In the genomic region with DNA sequence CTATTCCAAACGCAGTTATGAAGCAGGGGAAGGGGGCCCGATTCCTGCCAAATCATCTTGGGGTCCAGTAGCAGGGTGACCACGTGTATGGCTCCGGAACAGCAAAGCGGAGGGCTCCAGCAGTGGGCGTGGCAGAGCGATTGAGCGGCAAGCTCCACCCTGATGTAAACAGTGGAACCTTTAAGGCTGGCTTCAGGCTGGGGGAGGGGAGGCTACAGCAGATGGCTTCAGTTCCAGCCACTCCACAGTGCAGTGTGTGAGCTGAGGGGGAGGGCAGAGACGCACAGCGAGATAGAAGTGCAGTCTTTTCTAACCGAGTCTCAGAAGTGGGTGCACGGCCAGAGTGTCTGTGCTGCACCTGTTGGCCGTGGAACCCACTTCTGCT, we compare ENCODE assay signal across 9 mouse cellular contexts. TPM values are rescaled to one million over a fixed set of nuclear protein-coding genes. Genes with fewer than 3 reads are reported as not detected.
DNase-seq lines count a peak whose midpoint lies in the region; ATAC-seq and TF ChIP-seq lines count a peak whose summit lies in the region.
"Had no signal": no experiment of that assay in that cellular context is flagged by ENCODE, and none has a peak within 500 bp of the region (broad histone marks: within the 10 kb centered on the region; RNA-seq: fewer than 3 reads in every experiment).

No protein-coding gene starts in this region.

- DNase-seq in cerebellum, adult 18-20 months: peak; percentile 37 to 56
- peak; percentile 37 to 56 for DNase-seq in layer of hippocampus, adult 8-10 months (ENCODE audit: low spot score in 2 of 2)
- DNase-seq in lung, adult 18-20 months: peak; percentile 55 to 70
- no peak for DNase-seq in spleen, adult 18-20 months
- no peak for DNase-seq in adrenal gland, postnatal 10 days

- H3K27me3 ChIP-seq in ES-Bruce4 (ENCODE audit: control insufficient read depth, insufficient read depth, low read length, poor library complexity, severe bottlenecking): no peaks in the 10 kb centered on the region
- H3K27me3 ChIP-seq in forebrain, embryonic 15.5 days: no peaks in the 10 kb centered on the region

- peaks cover 7% of the 10 kb centered on the region for H3K36me3 ChIP-seq in ES-Bruce4 (ENCODE audit: control insufficient read depth, insufficient read depth, low read length, poor library complexity, severe bottlenecking)
- peaks cover 10% of the 10 kb centered on the region for H3K36me3 ChIP-seq in forebrain, embryonic 15.5 days

- H3K4me2 ChIP-seq in forebrain, embryonic 15.5 days (replicated peaks): peak overlapping the region; percentile 35

- no peak overlapping the region for H3K9ac ChIP-seq in ES-Bruce4 (ENCODE audit: low read depth, poor library complexity, severe bottlenecking)
- H3K9ac ChIP-seq in forebrain, embryonic 15.5 days (replicated peaks): no peak overlapping the region

- ATAC-seq in forebrain, embryonic 15.5 days (replicated peaks): peak; percentile 94

- no peak for TF ChIP-seq POLR2A in ES-Bruce4 (IDR thresholded peaks at IDR 0.05; ENCODE audit: insufficient read depth, low read length)
- no peak for TF ChIP-seq POLR2A in olfactory bulb, adult 2 months (IDR thresholded peaks at IDR 0.05; ENCODE audit: insufficient read depth, low read depth, low read length)

- WGBS in forebrain, embryonic 15.5 days: 23% methylated on average over 13 of the region's 13 CpGs
- 19% methylated on average over 13 of the region's 13 CpGs for WGBS in olfactory bulb, adult 2 months

- peak overlapping the region; percentile 58 for H3K27ac ChIP-seq in ES-Bruce4 (ENCODE audit: insufficient read depth, low read length)
- H3K27ac ChIP-seq in forebrain, embryonic 15.5 days (replicated peaks): no peak overlapping the region
- no peak overlapping the region for H3K27ac ChIP-seq in olfactory bulb, adult 2 months (ENCODE audit: insufficient read depth, low read depth, low read length)
- H3K27ac ChIP-seq: macrophage had no signal

- no peaks in the 10 kb centered on the region; the same call in 1 of the 2 replicates for H3K9me3 ChIP-seq in ES-Bruce4 (replicated peaks; ENCODE audit: control insufficient read depth, insufficient read depth, low read length, poor library complexity, severe bottlenecking)
- H3K9me3 ChIP-seq in forebrain, embryonic 15.5 days: no peaks in the 10 kb centered on the region

- no peaks in the 10 kb centered on the region for H3K4me1 ChIP-seq in ES-Bruce4 (ENCODE audit: control insufficient read depth, insufficient read depth, low read length)
- peaks cover 6% of the 10 kb centered on the region for H3K4me1 ChIP-seq in forebrain, embryonic 15.5 days
- peaks cover 5% of the 10 kb centered on the region for H3K4me1 ChIP-seq in olfactory bulb, adult 2 months (ENCODE audit: control insufficient read depth, insufficient read depth, low read length)

- TF ChIP-seq CTCF in ES-Bruce4 (IDR thresholded peaks at IDR 0.05; ENCODE audit: low read depth, low read length): no peak
- TF ChIP-seq CTCF in olfactory bulb, adult 2 months (IDR thresholded peaks at IDR 0.05; ENCODE audit: insufficient read depth, low read depth, low read length): 0 out of 2 replicates have a peak, but pooled peaks have one; percentile 0

- peak; percentile 91 for TF ChIP-seq EP300 in ES-Bruce4 (IDR thresholded peaks at IDR 0.05; ENCODE audit: insufficient read depth, low read depth, low read length)

- H3K4me3 ChIP-seq in ES-Bruce4 (ENCODE audit: low read depth, low read length): peak overlapping the region; percentile 48
- H3K4me3 ChIP-seq in forebrain, embryonic 15.5 days: peak overlapping the region; percentile 10; the same call in 1 of the 2 replicates
- H3K4me3 ChIP-seq in olfactory bulb, adult 2 months (ENCODE audit: insufficient read depth, low read depth, low read length): no peak overlapping the region

RNA-seq across cellular contexts. Expression of a gene that starts 23.3 kb away (rescaled TPM):
- 73.6 and 83.2 TPM in 2 replicates for polyA plus RNA-seq in ES-Bruce4 (2011; ENCODE audit: insufficient read depth, insufficient read length, low read depth, missing spikeins)
- polyA plus RNA-seq in forebrain, embryonic 15.5 days (2015; fragmentation: Nextera tagmentation; extraction: Ambion mirVana): 19.6 and 23.1 TPM in 2 replicates
- total RNA-seq in layer of hippocampus, adult 8-10 months (2022): 10 to 100 TPM; 59.8 to 67.1 (median 66.8) TPM
- polyA plus RNA-seq in olfactory bulb, adult 2 months (2012; ENCODE audit: insufficient read depth, insufficient read length, low replicate concordance, missing spikeins): not detected in 2 replicates
- total RNA-seq in adrenal gland, postnatal 10 days (2021): 10 to 100 TPM; 74.0 to 74.3 TPM

RNA-seq across cellular contexts. Expression of a gene that starts 46.0 kb away (rescaled TPM):
- 31.7 and 35.6 TPM in 2 replicates for polyA plus RNA-seq in ES-Bruce4 (2011; ENCODE audit: insufficient read depth, insufficient read length, low read depth, missing spikeins)
- 4.2 and 4.3 TPM in 2 replicates for polyA plus RNA-seq in forebrain, embryonic 15.5 days (2015; fragmentation: Nextera tagmentation; extraction: Ambion mirVana)
- 10 to 100 TPM; 55.1 to 68.4 (median 60.5) TPM for total RNA-seq in layer of hippocampus, adult 8-10 months (2022)
- not detected in 2 replicates for polyA plus RNA-seq in olfactory bulb, adult 2 months (2012; ENCODE audit: insufficient read depth, insufficient read length, low replicate concordance, missing spikeins)
- total RNA-seq in adrenal gland, postnatal 10 days (2021): 10 to 100 TPM; 19.2 to 22.5 TPM

Comparison
In these comparisons a context has a peak if more than half of its experiments do, and no peak if none do; other contexts are left out.
1. DNase-seq: peak in cerebellum, adult 18-20 months (2 of 2), layer of hippocampus, adult 8-10 months (2 of 2) and lung, adult 18-20 months (2 of 2); none in spleen, adult 18-20 months (0 of 2) and adrenal gland, postnatal 10 days (single experiment).